Mouse (Mus musculus) layer of hippocampus, adult 2 months (tissue): ENCODE data around the gene Dmwd. TPM values are rescaled to one million over a fixed set of nuclear protein-coding genes. Genes with fewer than 3 reads are reported as not detected.
"Not testable (repeated sequence)": the region's sequence is repeated elsewhere in the genome, so short reads cannot be mapped to it uniquely, and the experiment has no call there.

Experiments used
- DNase-seq, 2 experiments: peaks; one replicate each; pipeline ENCODE4 v3.0.0; 2022; ENCODE audit warnings: low spot score in 2 of 2
- H3K27ac ChIP-seq: fragments of 200-600 bp; 2 replicates; pipeline ENCODE4 v1.8.1; 2022
- H3K4me3 ChIP-seq: fragments of 200-600 bp; 2 replicates; pipeline ENCODE4 v1.8.1; 2022; ENCODE audit warnings: mild to moderate bottlenecking
- CTCF ChIP-seq: fragments of 200-600 bp; conservative IDR thresholded peaks from 2 replicates; pipeline ENCODE4 v1.8.1; 2022; ENCODE audit warnings: antibody characterized with exemption, mild to moderate bottlenecking, moderate library complexity
- total RNA-seq, 2 experiments: library from RNA; stranded (reverse); gene quantifications; 2 replicates each; pipeline ENCODE4 v1.2.3; 2021

Dmwd gene
- total RNA-seq, 2 experiments from 2014 or later, result 154 TPM

DNA sequence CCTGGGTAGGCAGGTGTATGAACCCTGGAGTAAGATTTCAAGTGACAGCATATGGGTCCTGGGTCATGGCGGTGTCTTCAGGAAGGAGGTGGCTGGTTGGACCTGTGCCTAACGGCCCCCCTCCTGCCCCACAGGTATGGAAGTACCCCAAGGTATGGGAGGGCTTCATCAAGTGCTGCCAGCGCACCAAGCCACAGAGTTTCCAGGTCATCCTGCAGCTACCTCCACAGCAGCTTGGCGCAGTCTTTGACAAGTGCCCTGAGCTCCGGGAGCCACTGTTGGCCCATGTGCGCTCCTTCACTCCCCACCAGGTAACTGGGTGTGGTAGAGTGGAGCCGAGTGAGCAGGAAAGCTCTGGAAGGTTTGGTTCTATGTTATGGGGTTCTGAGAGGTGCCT is 22.9 kb upstream of the Dmwd start:
- no peak for DNase-seq
- TF ChIP-seq CTCF, result no peak
- Histone ChIP-seq H3K4me3 (no peak overlapping the region), H3K27ac (peak overlapping the region; percentile 89)

DNA sequence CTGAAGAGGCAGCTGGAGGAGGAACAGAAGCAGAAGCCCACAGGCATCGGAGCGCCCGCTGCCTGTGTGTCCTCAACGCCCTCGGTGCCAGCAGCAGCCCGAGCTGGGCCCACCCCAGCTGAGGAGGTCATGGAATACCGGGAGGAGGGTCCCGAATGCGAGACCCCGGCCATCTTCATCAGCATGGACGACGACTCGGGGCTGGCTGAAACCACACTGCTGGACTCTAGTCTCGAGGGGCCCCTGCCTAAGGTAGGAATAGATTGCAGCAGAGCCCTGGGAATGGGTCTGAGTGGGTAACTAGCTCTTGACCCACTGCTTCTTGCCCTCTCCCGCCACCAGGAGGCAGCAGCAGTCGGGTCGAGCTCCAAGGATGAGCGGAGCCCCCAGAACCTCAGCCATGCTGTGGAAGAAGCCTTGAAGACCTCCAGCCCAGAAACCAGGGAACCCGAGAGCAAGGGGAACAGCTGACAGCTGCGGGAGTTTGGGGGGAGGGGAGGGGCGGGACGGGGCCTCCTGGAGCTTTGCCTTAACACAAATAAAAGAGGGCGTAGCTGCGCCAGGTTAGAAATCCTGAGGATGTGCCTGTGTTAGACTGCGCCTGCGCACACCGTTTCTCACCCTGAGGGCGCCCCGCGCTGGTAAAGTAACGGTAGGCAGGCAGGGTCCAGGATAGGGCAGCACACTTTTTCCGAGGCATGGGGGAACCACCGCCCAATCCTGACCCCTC is 21.8 kb upstream of the Dmwd start, which contains the start of gene Rsph6a:
Gene Rsph6a, plus strand, starts transcription at position 644 of the 730 bp plus-strand sequence.
- Histone ChIP-seq H3K27ac (peak within 1 kb of the TSS; percentile 89), H3K4me3 (no peak within 1 kb of the TSS)
- peak; percentile 70 for TF ChIP-seq CTCF
- peak in 1 of 2 experiments; percentile 59 for DNase-seq

DNA sequence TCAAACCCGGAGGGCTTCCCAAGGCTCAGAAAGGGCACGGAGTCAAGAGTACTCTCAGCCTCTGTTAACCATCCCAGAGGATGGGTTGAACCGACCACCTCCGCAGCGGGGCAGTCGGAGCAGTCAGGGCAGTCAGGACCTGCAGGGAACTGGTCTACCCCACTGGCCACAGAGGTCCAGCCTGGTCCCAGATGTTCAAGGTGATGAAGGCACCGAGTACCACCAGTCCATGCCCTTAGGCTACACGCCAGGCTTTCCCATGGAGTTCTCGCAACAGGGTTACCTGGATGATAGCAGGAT is 21.3 kb upstream of the Dmwd start:
- H3K27ac ChIP-seq, result no peak overlapping the region
- H3K4me3 ChIP-seq, result no peak overlapping the region
- TF ChIP-seq CTCF, result no peak
- DNase-seq, result no peak

DNA sequence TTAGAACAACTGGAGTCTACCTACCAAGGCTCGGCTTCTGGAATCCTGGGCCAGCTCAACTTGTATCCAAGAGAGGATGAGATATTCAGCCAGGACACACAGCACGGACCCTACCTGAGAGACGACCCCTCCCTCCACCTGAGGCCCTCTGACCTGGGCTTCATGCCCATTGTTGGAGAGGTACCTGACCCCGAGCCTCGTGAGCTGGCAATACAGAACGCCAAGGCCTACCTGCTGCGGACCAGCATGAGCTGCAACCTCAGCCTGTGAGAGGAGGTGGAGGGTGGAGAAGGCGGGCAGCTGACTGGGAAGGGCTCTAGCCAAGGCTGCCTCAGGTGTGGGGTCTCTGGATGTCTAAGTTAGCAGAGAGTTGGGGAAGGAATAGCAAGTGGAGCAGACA is 20.9 kb upstream of the Dmwd start:
- Histone ChIP-seq H3K27ac (no peak overlapping the region), H3K4me3 (no peak overlapping the region)
- DNase-seq, result no peak

DNA sequence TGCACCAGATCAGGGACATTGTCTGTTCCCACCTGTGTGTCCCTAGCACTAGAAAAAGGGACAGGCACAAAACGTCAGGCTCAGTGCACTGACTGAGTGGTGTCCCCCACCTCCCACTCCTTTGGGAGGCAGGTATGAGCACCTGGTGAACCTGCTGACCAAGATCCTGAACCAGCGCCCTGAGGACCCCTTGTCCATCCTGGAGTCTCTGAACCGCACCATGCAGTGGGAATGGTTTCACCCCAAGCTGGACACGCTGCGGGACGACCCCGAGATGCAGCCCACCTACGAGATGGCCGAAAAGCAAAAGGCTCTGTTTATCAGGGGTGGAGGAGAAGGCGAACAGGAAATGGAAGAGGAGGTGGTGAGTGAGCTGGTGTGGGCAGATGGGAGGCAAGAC is 18.6 kb upstream of the Dmwd start:
- Histone ChIP-seq H3K4me3 (no peak overlapping the region), H3K27ac (no peak overlapping the region)
- TF ChIP-seq CTCF, result no peak
- no peak for DNase-seq

More for the DNA sequence above, 20.9 kb upstream of the Dmwd start:
- no peak for TF ChIP-seq CTCF

DNA sequence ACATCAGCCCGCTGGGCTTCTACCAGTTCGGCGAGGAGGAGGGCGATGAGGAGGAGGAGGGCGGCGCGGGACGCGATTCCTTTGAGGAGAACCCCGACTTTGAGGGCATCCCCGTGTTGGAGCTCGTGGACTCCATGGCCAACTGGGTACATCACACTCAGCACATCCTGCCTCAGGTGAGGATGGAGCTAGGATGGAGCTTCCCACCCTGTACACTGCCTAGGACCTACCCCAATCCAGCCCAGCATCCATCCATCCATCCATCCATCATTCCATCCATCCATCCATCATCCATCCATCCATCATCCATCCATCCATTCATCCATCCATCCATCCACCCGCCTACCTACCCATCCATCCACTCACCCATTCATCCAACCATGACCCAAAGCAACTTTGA is 10.1 kb upstream of the Dmwd start:
- no peak for DNase-seq
- TF ChIP-seq CTCF, result no peak
- no peak overlapping the region for H3K27ac ChIP-seq
- no peak overlapping the region for H3K4me3 ChIP-seq

DNA sequence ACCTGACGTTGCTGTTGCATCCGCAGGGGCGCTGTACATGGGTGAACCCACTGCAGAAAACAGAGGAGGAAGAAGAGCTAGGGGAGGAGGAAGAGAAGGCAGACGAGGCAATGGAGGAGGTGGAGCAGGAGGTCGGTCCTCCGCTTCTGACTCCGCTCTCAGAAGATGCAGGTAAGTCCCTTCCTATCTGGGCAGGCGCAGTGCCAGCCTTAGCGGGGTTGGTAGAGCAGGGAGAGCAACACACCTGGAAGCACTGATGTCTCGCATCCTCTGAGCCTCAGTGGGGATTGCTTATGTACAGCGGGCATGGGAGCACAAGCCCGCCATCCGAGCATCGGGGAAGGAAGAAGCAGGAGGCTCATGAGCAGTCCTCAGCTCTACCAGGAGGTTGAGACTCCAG is 9.0 kb upstream of the Dmwd start:
- no peak for DNase-seq
- no peak overlapping the region for H3K4me3 ChIP-seq
- TF ChIP-seq CTCF, result no peak
- H3K27ac ChIP-seq, result no peak overlapping the region

DNA sequence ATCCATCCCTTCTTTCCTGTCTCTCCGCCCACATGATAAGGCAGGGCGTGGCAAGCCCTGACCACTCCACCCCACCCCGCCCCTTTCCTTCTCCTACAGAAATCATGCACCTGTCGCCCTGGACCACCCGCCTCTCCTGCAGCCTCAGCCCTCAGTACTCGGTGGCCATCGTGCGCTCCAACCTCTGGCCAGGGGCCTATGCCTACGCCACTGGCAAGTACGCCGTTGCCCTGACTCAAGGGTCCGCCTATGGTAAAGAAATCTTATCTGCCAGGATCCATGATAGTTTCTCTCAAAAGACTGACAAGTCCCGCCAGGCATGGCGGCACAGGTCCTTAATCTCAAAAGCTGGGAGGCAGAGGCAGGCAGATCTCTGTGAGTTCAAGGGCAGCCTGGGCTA is 8.1 kb upstream of the Dmwd start:
- no peak for DNase-seq
- no peak for TF ChIP-seq CTCF
- H3K4me3 ChIP-seq, result no peak overlapping the region
- no peak overlapping the region for H3K27ac ChIP-seq

DNA sequence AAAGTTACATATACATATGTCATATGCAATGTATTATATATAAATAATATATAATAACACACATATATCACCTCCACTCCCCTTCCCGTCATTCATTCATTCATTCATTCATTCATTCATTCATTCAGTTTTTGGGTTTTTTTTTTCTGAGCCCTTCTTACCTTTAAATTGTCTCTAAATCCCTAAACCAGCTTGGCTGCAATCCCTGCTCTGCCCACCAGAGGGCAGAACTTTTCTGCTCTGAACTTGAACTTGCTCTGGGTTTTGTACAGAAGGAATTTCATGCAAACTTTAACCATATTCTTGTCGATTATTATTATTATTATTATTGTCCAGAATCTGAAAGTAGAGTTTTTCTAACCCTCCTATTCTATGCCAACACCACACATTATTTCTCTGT is 7.3 kb upstream of the Dmwd start:
- H3K27ac ChIP-seq, result no peak overlapping the region
- DNase-seq, result peak in 1 of 2 experiments; percentile 82
- no peak overlapping the region for H3K4me3 ChIP-seq
- peak; percentile 88 for TF ChIP-seq CTCF

DNA sequence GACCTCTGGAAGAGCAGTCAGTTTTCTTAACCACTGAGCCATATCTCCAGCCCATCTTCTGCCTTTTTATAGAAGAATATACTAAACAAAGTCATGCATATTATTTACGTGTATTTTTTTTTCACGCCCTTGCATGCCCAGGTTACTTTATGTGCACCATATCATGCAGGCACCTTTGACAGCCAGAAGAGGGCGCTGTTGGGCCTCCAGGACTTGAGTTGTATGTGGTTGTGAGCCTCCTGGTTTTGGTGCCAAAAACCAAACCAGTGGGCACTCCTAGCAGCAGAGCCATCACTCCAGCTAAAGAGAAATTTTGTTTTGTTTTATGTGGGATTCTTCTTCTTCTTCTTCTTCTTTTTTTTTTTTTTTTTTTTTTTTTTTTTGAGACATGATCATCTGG is 6.5 kb upstream of the Dmwd start:
- DNase-seq, result no peak
- TF ChIP-seq CTCF, result peak; percentile 67
- no peak overlapping the region for H3K27ac ChIP-seq

DNA sequence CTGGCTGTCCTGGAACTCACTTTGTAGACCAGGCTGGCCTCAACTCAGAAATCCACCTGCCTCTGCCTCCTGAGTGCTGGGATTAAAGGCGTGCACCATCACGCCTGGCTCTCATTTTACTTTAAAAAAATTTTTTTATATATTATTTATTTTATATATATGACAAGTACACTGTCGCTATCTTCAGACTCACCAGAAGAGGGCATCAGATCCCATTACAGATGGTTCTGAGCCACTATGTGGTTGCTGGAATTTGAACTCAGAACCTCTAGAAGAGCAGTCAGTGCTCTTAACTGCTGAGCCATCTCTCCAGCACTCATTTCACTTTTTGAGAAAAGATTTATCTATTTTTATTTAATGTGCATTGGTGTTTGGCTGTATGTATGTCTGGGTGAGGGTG is 5.0 kb upstream of the Dmwd start:
- DNase-seq, H3K4me3 ChIP-seq, H3K27ac ChIP-seq: not testable (repeated sequence)
- TF ChIP-seq CTCF, result peak; percentile 66

More for the DNA sequence above, 6.5 kb upstream of the Dmwd start:
- H3K4me3 ChIP-seq, result no peak overlapping the region

DNA sequence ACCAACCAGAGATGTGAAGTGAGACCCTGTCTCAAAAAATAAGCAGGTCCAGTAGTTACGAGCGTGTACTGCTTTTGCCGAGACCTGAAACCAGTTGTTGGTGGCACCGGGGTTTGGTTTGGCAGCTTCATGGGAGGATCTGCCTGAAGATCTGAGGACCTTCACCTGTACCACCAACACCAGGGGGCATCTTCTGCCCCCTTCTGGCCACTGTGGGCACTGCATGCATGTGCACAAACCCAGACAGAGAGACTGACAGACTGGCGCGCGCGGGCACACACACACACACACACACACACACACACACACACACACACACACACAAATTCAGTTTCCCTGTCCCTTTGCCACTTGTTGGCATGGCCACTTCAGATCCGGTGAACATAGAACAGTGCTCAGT is 2.5 kb upstream of the Dmwd start:
- TF ChIP-seq CTCF, result peak; percentile 66
- H3K27ac ChIP-seq, result 0 out of 2 replicates have a peak overlapping the region, but pooled peaks have one; percentile 8
- DNase-seq, result no peak
- no peak overlapping the region for H3K4me3 ChIP-seq

DNA sequence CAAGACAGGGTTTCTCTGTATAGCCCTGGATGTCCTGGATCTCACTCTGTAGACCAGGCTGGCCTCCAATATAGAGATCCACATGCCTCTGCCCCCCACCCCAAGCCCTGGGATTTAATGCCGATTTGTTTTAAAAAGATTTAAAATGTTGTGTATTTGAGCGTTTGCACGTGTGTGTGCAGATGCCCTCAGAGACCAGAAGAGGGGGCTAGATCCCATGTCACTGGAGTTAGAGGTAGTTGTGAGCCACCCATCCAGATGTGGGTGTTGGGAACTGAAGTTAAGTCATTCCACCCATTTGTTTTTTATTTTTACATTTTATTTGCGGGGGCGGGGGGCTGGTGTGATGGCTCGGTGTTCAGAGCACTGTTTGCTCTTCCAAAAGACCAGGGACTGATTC is 1.5 kb upstream of the Dmwd start:
- H3K4me3 ChIP-seq, result no peak overlapping the region
- peak; percentile 42 for TF ChIP-seq CTCF
- DNase-seq, result no peak
- no peak overlapping the region for H3K27ac ChIP-seq

DNA sequence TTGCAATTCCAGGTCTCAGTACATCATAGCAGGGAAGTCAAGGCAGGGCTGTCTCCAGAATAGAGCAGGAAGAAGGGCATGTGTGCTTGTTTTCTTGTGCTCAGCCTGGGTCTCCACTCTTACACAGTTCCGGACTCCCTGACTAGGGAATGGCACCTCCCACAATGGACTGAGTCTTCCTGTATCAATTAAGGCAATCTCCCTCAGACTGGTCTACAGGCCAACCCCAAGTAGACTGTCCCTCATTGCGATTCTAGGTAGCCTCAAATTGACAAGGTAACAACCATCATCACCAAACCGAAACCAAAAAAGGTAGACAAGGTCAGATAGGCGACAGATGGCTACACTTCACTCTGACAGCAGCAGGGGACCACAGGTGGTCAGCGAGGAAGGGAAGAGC is 796 bp upstream of the Dmwd start:
- Histone ChIP-seq H3K4me3 (peak overlapping the region; percentile 81), H3K27ac (peak overlapping the region; percentile 89)
- DNase-seq, result no peak
- TF ChIP-seq CTCF, result no peak
